Mouse (Mus musculus) mature B cell (primary cell): Measurements from ENCODE around the gene Qdpr.

Experiments
- in situ Hi-C: fragments of 300-500 bp; cut with MboI; formaldehyde crosslinking; loops from 2 replicates; pipeline ENCODE4 v1.14.3; 2019

The Qdpr gene

GRCm38 (mm10) chr5:45449831-45450716 lies at the start of gene Qdpr:
Gene Qdpr (minus strand): TSS chr5:45450236.
- in situ Hi-C loops, result loop anchor here (25.0 kb wide), 1 partner anchor 887 kb away; no protein-coding TSS in a partner anchor

- in situ Hi-C loops, result loop anchor here (25.0 kb wide), 1 partner anchor 165 kb away; the partner anchor contains the start of gene Ncapg
These were observed 47.5 kb upstream of the Qdpr start for GRCm38 (mm10) chr5:45497564-45497963.

GRCm38 (mm10) chr5:45496930-45497550 lies 47.0 kb upstream of the Qdpr start:
- in situ Hi-C loops, result loop anchor here (25.0 kb wide), 1 partner anchor 165 kb away; the partner anchor contains the start of gene Ncapg

GRCm38 (mm10) chr5:45496479-45496878 lies 46.4 kb upstream of the Qdpr start:
- in situ Hi-C loops, result loop anchor here (25.0 kb wide), 1 partner anchor 166 kb away; the partner anchor contains the start of gene Ncapg

- in situ Hi-C loops, result loop anchor here (25.0 kb wide), 1 partner anchor 166 kb away; the partner anchor contains the start of gene Ncapg
These were observed 46.0 kb upstream of the Qdpr start for GRCm38 (mm10) chr5:45496042-45496441.

- in situ Hi-C loops, result loop anchor here (25.0 kb wide), 1 partner anchor 167 kb away; the partner anchor contains the start of gene Ncapg
These were observed 45.5 kb upstream of the Qdpr start for GRCm38 (mm10) chr5:45495429-45495975.

GRCm38 (mm10) chr5:45494093-45494755 lies 44.2 kb upstream of the Qdpr start:
- in situ Hi-C loops, result loop anchor here (25.0 kb wide), 1 partner anchor 168 kb away; the partner anchor contains the start of gene Ncapg

GRCm38 (mm10) chr5:45493191-45494092 lies 43.4 kb upstream of the Qdpr start, which contains the start of gene Lap3:
Gene Lap3 (plus strand): TSS chr5:45493374.
- in situ Hi-C loops, result loop anchor here (25.0 kb wide), 1 partner anchor 169 kb away; the partner anchor contains the start of gene Ncapg

- in situ Hi-C loops, result loop anchor here (25.0 kb wide), 1 partner anchor 171 kb away; the partner anchor contains the start of gene Ncapg
These were observed 41.7 kb upstream of the Qdpr start for GRCm38 (mm10) chr5:45491776-45492175.

- in situ Hi-C loops, result loop anchor here (25.0 kb wide), 1 partner anchor 179 kb away; the partner anchor contains the start of gene Ncapg
These were observed 33.6 kb upstream of the Qdpr start for GRCm38 (mm10) chr5:45483654-45484053.

- in situ Hi-C loops, result loop anchor here (25.0 kb wide), 1 partner anchor 180 kb away; the partner anchor contains the start of gene Ncapg
These were observed 32.6 kb upstream of the Qdpr start for GRCm38 (mm10) chr5:45482607-45483006.

- in situ Hi-C loops, result loop anchor here (25.0 kb wide), 1 partner anchor 181 kb away; the partner anchor contains the start of gene Ncapg
These were observed 31.1 kb upstream of the Qdpr start for GRCm38 (mm10) chr5:45481125-45481524.

- in situ Hi-C loops, result loop anchor here (25.0 kb wide), 1 partner anchor 182 kb away; the partner anchor contains the start of gene Ncapg
These were observed 30.0 kb upstream of the Qdpr start for GRCm38 (mm10) chr5:45480066-45480465.

- in situ Hi-C loops, result loop anchor here (25.0 kb wide), 1 partner anchor 185 kb away; the partner anchor contains the start of gene Ncapg
These were observed 27.6 kb upstream of the Qdpr start for GRCm38 (mm10) chr5:45477601-45478000.

GRCm38 (mm10) chr5:45476288-45476687 lies 26.3 kb upstream of the Qdpr start:
- in situ Hi-C loops, result loop anchor here (25.0 kb wide), 1 partner anchor 186 kb away; the partner anchor contains the start of gene Ncapg

- in situ Hi-C loops, result loop anchor here (25.0 kb wide), 1 partner anchor 187 kb away; the partner anchor contains the start of gene Ncapg
These were observed 25.7 kb upstream of the Qdpr start for GRCm38 (mm10) chr5:45475771-45476170.

- in situ Hi-C loops, result loop anchor here (25.0 kb wide), 2 partner anchors 188 to 863 kb away; partner anchors contain the start of gene Ncapg
These were observed 24.7 kb upstream of the Qdpr start for GRCm38 (mm10) chr5:45474758-45475157.

GRCm38 (mm10) chr5:45474215-45474614 lies 24.2 kb upstream of the Qdpr start:
- in situ Hi-C loops, result loop anchor here (25.0 kb wide), 1 partner anchor 863 kb away; no protein-coding TSS in a partner anchor

- in situ Hi-C loops, result loop anchor here (25.0 kb wide), 1 partner anchor 864 kb away; no protein-coding TSS in a partner anchor
These were observed 23.5 kb upstream of the Qdpr start for GRCm38 (mm10) chr5:45473521-45473920.
